Comparison of ENCODE assay signal across 42 mouse cellular contexts in the genomic region with DNA sequence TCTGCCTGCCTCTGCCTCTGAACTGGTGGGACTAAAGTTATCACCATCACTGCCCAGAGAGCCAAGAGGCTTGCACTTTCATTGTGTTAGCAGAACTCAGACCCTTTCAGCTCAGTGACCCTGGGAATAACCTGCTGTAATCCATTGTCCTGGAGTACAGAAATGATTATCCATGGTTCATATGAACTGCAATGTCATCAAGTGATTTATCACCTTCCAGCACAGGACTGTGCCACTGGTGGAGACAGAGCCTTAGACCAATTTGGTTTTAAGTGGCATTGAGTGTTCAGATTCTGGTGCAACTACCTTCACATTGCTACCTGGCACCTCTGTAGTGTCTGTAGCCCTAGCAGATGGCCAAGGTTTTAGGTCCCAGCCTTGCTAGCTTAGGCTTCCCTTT. TPM values are rescaled to one million over a fixed set of nuclear protein-coding genes. Genes with fewer than 3 reads are reported as not detected.
"Had no signal": no experiment of that assay in that cellular context is flagged by ENCODE, and none has a peak within 500 bp of the region (broad histone marks: within the 10 kb centered on the region; RNA-seq: fewer than 3 reads in every experiment).

No protein-coding gene starts in this region.

- H3K27ac ChIP-seq: gastrocnemius, adult 2 months; heart, embryonic 10.5 days; hindbrain, embryonic 10.5 days; hindbrain, embryonic 12.5 days; hindbrain, embryonic 14.5 days; hindbrain, postnatal 0 days; kidney, embryonic 15.5 days; kidney, postnatal 0 days; limb, embryonic 10.5 days; limb, embryonic 12.5 days; liver, embryonic 13.5 days had no signal

- H3K4me3 ChIP-seq: gastrocnemius, adult 2 months; heart, embryonic 10.5 days; heart, embryonic 12.5 days; hindbrain, embryonic 10.5 days; hindbrain, embryonic 12.5 days; kidney, embryonic 15.5 days; limb, embryonic 10.5 days; limb, embryonic 12.5 days; liver, embryonic 13.5 days had no signal

- DNase-seq: gastrocnemius, adult 2 months; gastrocnemius, postnatal 10 days; gastrocnemius, postnatal 25 days; heart, adult 18-20 months; heart, postnatal 10 days; heart, postnatal 4 days; kidney, adult 11 months; kidney, adult 2 months; kidney, adult 9 months; kidney, postnatal 14 days; kidney, postnatal 36 days; layer of hippocampus, adult 9-11 months; layer of hippocampus, postnatal 36 days; liver; liver, embryonic 13.5 days had no signal

- H3K4me1 ChIP-seq: hindbrain, embryonic 10.5 days; hindbrain, embryonic 12.5 days had no signal

- H3K9me3 ChIP-seq: heart, embryonic 10.5 days; heart, embryonic 12.5 days; hindbrain, embryonic 10.5 days; hindbrain, embryonic 12.5 days; kidney, embryonic 15.5 days; limb, embryonic 10.5 days; limb, embryonic 12.5 days; liver, embryonic 13.5 days had no signal

- H3K4me2 ChIP-seq: heart, embryonic 12.5 days; hindbrain, embryonic 12.5 days; hindbrain, embryonic 14.5 days; kidney, embryonic 15.5 days; limb, embryonic 12.5 days; liver, embryonic 11.5 days; liver, embryonic 13.5 days had no signal

- H3K9ac ChIP-seq: heart, embryonic 12.5 days; hindbrain, embryonic 12.5 days; hindbrain, embryonic 14.5 days; kidney, embryonic 15.5 days; limb, embryonic 12.5 days; liver, embryonic 13.5 days had no signal

- H3K27me3 ChIP-seq: heart, embryonic 12.5 days; hindbrain, embryonic 12.5 days; kidney, embryonic 15.5 days; limb, embryonic 12.5 days; liver, embryonic 13.5 days had no signal

RNA-seq across cellular contexts. Expression of gene Gm29797, which starts 3.8 kb away (rescaled TPM):
- total RNA-seq: gastrocnemius, adult 2 months; gastrocnemius, postnatal 10 days; gastrocnemius, postnatal 25 days; granulocyte monocyte progenitor cell, adult 5-6 weeks; heart, adult 18-20 months; heart, adult 8-10 months; heart, postnatal 10 days; heart, postnatal 25 days; heart, postnatal 4 days; hindbrain, postnatal 0 days; layer of hippocampus, postnatal 14 days; left cerebral cortex, postnatal 25 days had no signal
- polyA plus RNA-seq: frontal cortex, adult 2 months; heart, embryonic 12.5 days; heart, embryonic 14.5 days; heart, embryonic 16.5 days; hindbrain, embryonic 10.5 days; hindbrain, postnatal 0 days; kidney, postnatal 0 days; liver, embryonic 11.5 days; liver, embryonic 13.5 days had no signal

RNA-seq across cellular contexts. Expression of gene Sox18, which starts 18.4 kb away (rescaled TPM):
- total RNA-seq: granulocyte monocyte progenitor cell, adult 5-6 weeks had no signal

RNA-seq across cellular contexts. Expression of gene Lkaaear1, which starts 45.2 kb away (rescaled TPM):
- total RNA-seq: gastrocnemius, adult 2 months; gastrocnemius, postnatal 10 days; gastrocnemius, postnatal 25 days; gastrocnemius, postnatal 4 days; granulocyte monocyte progenitor cell, adult 5-6 weeks; heart, adult 18-20 months; heart, adult 8-10 months; heart, postnatal 10 days; heart, postnatal 25 days; heart, postnatal 4 days; hindbrain, postnatal 0 days; layer of hippocampus, adult 18-20 months; layer of hippocampus, adult 8-10 months; layer of hippocampus, postnatal 14 days; layer of hippocampus, postnatal 36 days; left cerebral cortex, adult 18-20 months; left cerebral cortex, adult 8-10 months; left cerebral cortex, postnatal 10 days; left cerebral cortex, postnatal 25 days had no signal
- polyA plus RNA-seq: frontal cortex, adult 2 months; heart, embryonic 10.5 days; heart, embryonic 12.5 days; heart, embryonic 14.5 days; heart, embryonic 16.5 days; hindbrain, embryonic 10.5 days; hindbrain, embryonic 12.5 days; hindbrain, embryonic 14.5 days; hindbrain, postnatal 0 days; kidney, adult 2 months; kidney, postnatal 0 days; large intestine, adult 2 months; limb, embryonic 10.5 days; limb, embryonic 12.5 days; limb, embryonic 14.5 days; liver, embryonic 11.5 days; liver, embryonic 13.5 days had no signal
